Mouse (Mus musculus) megakaryocyte, embryonic 14.5 days (primary cell): ENCODE measurements around the gene Synrg.

Experiments
- FLI1 ChIP-seq: IDR thresholded peaks from 2 replicates; pipeline ENCODE4 v1.6.1; 2012; ENCODE audit warnings: low read length, inconsistent platforms, mixed read lengths
- GATA1 ChIP-seq: IDR thresholded peaks from 3 replicates; pipeline ENCODE4 v1.6.1; 2012; ENCODE audit warnings: mixed read lengths, low read length, inconsistent platforms, borderline replicate concordance

- TF ChIP-seq GATA1, result no peak
- no peak for TF ChIP-seq FLI1
Measured at GRCm38 (mm10) chr11:83963991-83964921, at the start of gene Synrg.
